Mouse (Mus musculus) kidney, embryonic 16.5 days (tissue): ENCODE results near the gene Becn1. TPM values are rescaled to one million over a fixed set of nuclear protein-coding genes. Genes with fewer than 3 reads are reported as not detected.

Source experiments
- ATAC-seq: fragments of 200-750 bp; cut with Nextera tagmentation; 2 replicates; pipeline ENCODE4 v1.8.0; 2017; ENCODE audit warnings: moderate TSS enrichment; ENCODE audit not compliant: low FRiP score, low TSS enrichment
- H3K27ac ChIP-seq: fragments of 300-500 bp; sonication (generic); 2 replicates; pipeline ENCODE4 v1.5.1; 2014; ENCODE audit warnings: low read length
- H3K27me3 ChIP-seq: fragments of 300-500 bp; sonication (generic); 2 replicates; pipeline ENCODE4 v1.6.1; 2014; ENCODE audit warnings: low read length, control low read depth, mixed read lengths; ENCODE audit not compliant: insufficient read depth
- H3K36me3 ChIP-seq: fragments of 300-500 bp; sonication (generic); 2 replicates; pipeline ENCODE4 v1.6.1; 2014; ENCODE audit warnings: low read length, control low read depth, mixed read lengths; ENCODE audit not compliant: insufficient read depth
- H3K4me1 ChIP-seq: fragments of 300-500 bp; sonication (generic); 2 replicates; pipeline ENCODE4 v1.6.1; 2014; ENCODE audit warnings: low read length, control low read depth, mixed read lengths; ENCODE audit not compliant: insufficient read depth
- H3K4me2 ChIP-seq: fragments of 300-500 bp; sonication (generic); replicated peaks from 2 replicates; pipeline ENCODE4 v1.6.1; 2014; ENCODE audit warnings: low read depth, low read length
- H3K4me3 ChIP-seq: fragments of 300-500 bp; sonication (generic); 2 replicates; pipeline ENCODE4 v1.5.1; 2014; ENCODE audit warnings: mild to moderate bottlenecking, low read length
- H3K9ac ChIP-seq: fragments of 300-500 bp; sonication (generic); replicated peaks from 2 replicates; pipeline ENCODE4 v1.6.1; 2014; ENCODE audit warnings: low read length
- H3K9me3 ChIP-seq: fragments of 300-500 bp; sonication (generic); 2 replicates; pipeline ENCODE4 v1.6.1; 2016; ENCODE audit warnings: low read length, control low read depth
- WGBS: fragments of 180-500 bp; shearing (Covaris S2); extraction: QIAGEN DNeasy Blood & Tissue Kit; methylation state at CpG from one replicate; pipeline ENCODE4 v1.1.7; 2014; 5-methylcytosine and 5-hydroxymethylcytosine counted together
- polyA plus RNA-seq: library from polyadenylated mRNA; unstranded; fragments of >200 nt; fragmentation: Nextera tagmentation; extraction: Ambion mirVana; gene quantifications from 2 replicates; pipeline ENCODE4 v1.2.1, GENCODE M21; 2015

Becn1 gene
- polyA plus RNA-seq, 1 experiment from 2014 or later: 188 TPM

- WGBS: 85% methylated on average over 6 of the region's 6 CpGs
- Histone ChIP-seq H3K36me3 (no peaks in the 10 kb centered on the region), H3K4me3 (peak overlapping the region; percentile 80), H3K9ac (peak overlapping the region; percentile 93), H3K27me3 (no peaks in the 10 kb centered on the region), H3K4me2 (peak overlapping the region; percentile 95), H3K9me3 (no peaks in the 10 kb centered on the region), H3K27ac (peak overlapping the region; percentile 91), H3K4me1 (peaks cover 46% of the 10 kb centered on the region)
- ATAC-seq: no peak
Measured at GRCm38 (mm10) chr11:101247521-101248030, 54.5 kb downstream of the Becn1 start.

GRCm38 (mm10) chr11:101246702-101247012 is 55.4 kb downstream of the Becn1 start:
- Histone ChIP-seq H3K4me3 (peak overlapping the region; percentile 80), H3K4me1 (peaks cover 41% of the 10 kb centered on the region), H3K4me2 (peak overlapping the region; percentile 95), H3K36me3 (no peaks in the 10 kb centered on the region), H3K9me3 (no peaks in the 10 kb centered on the region), H3K27me3 (no peaks in the 10 kb centered on the region), H3K9ac (peak overlapping the region; percentile 93), H3K27ac (peak overlapping the region; percentile 91)
- ATAC-seq: no peak; the same call in 1 of the 2 replicates
- WGBS: 6% methylated on average over 7 of the region's 7 CpGs

DNA sequence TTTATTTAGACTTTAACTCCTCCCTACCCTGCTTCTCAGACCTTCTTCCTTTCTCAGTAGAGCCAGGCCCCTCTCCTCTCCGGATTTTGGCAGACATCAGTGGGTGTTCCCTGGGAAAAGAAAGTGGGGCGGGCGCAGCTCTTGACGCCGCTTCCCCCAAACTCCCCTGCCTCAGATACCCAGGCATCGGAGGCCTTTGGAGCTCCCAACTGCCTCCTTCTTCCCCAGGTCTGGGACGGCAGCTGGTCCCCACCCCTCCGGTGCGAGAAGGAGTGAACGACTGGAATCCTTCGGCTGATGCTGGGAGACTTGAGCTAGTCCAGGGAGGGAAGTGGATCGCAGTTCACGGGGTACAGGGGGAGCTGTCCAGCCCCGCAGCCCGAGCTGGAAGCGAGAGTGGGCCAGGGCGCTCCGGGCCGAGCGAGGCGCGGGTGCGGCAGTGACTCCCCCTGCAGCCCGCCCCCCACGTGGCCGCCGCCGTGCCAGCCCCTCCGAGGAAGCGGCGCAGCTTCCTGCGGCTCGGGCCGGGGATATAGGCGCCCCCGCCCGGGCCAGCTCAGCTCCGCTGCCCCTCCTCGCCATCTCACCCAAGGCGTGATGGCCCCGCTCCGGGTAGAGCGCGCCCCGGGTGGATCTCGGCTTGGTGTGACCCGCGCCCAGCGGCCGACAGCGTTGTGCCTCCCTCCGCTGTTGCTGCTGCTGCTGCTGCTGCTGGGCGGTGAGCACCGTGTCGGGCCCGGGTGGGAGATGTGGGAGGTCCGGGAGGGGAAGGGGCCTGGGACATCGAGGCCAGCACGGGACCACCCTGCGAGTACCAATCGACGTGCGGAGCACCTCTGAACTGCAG is 56.0 kb downstream of the Becn1 start, which contains the start of gene Ramp2:
Gene Ramp2 (plus strand): TSS at position 174 of the 847 bp plus-strand sequence.
- Histone ChIP-seq H3K4me3 (peak within 1 kb of the TSS; percentile 80), H3K9me3 (no peaks in the 10 kb centered on the region), H3K36me3 (no peaks in the 10 kb centered on the region), H3K27ac (peak within 1 kb of the TSS; percentile 91), H3K4me1 (peaks cover 39% of the 10 kb centered on the region), H3K27me3 (no peaks in the 10 kb centered on the region), H3K9ac (peak within 1 kb of the TSS; percentile 93), H3K4me2 (peak within 1 kb of the TSS; percentile 95)
- peak; percentile 75 for ATAC-seq
- under 1% methylated on average over 46 of the region's 63 CpGs for WGBS

- ATAC-seq: no peak
- 15% methylated on average over 4 of the region's 4 CpGs for WGBS
- peak overlapping the region; percentile 80; the same call in 1 of the 2 replicates for H3K4me3 ChIP-seq
- peaks cover 39% of the 10 kb centered on the region for H3K4me1 ChIP-seq
- H3K27me3 ChIP-seq: no peaks in the 10 kb centered on the region
- peak overlapping the region; percentile 95 for H3K4me2 ChIP-seq
- H3K27ac ChIP-seq: peak overlapping the region; percentile 91
- no peaks in the 10 kb centered on the region for H3K36me3 ChIP-seq
- H3K9me3 ChIP-seq: no peaks in the 10 kb centered on the region
- H3K9ac ChIP-seq: peak overlapping the region; percentile 53
Measured at GRCm38 (mm10) chr11:101245071-101245470, 57.0 kb downstream of the Becn1 start.

DNA sequence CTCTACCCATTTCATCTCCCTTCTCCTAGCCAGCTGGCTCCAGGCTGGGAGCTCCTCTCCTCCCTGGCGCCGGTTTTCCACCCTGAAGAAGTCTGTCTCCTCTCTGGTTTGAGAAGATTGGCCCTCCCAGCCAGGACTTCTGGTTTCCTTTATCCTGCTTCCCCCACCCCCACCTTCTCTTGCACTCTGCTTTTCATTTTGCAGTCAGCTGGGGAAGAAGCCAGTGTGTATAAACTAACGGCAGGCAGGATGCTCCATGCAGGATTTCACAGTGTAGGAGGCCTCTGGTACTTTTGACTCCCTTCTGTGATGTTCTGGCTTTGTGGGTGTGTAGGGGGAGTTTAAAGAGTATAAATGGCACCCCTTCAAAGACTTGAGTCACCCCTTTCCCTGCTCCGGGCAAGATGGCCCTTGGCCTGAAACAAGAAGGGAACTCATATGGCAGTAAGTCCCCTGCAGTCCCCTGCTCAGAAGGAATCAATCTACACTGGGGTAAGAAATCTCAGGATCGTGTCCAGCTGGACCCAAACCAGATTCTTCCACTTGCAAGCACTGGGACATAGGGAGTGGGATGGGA is 63.9 kb downstream of the Becn1 start:
- no peaks in the 10 kb centered on the region for H3K36me3 ChIP-seq
- peaks cover 4% of the 10 kb centered on the region; the same call in 1 of the 2 replicates for H3K4me1 ChIP-seq
- H3K27ac ChIP-seq: peak overlapping the region; percentile 60; the same call in 1 of the 2 replicates
- peak; percentile 54; the same call in 1 of the 2 replicates for ATAC-seq
- H3K4me3 ChIP-seq: no peak overlapping the region
- H3K4me2 ChIP-seq: no peak overlapping the region
- H3K27me3 ChIP-seq: no peaks in the 10 kb centered on the region
- no peaks in the 10 kb centered on the region for H3K9me3 ChIP-seq
- 39% methylated on average over 5 of the region's 5 CpGs for WGBS
- H3K9ac ChIP-seq: no peak overlapping the region

GRCm38 (mm10) chr11:101236782-101237181 is 65.3 kb downstream of the Becn1 start:
- WGBS: 85% methylated on average over 5 of the region's 5 CpGs
- H3K4me1 ChIP-seq: peaks cover 14% of the 10 kb centered on the region
- no peak overlapping the region for H3K9ac ChIP-seq
- no peak overlapping the region for H3K4me3 ChIP-seq
- H3K9me3 ChIP-seq: no peaks in the 10 kb centered on the region
- H3K4me2 ChIP-seq: no peak overlapping the region
- no peak for ATAC-seq
- no peaks in the 10 kb centered on the region for H3K36me3 ChIP-seq
- no peaks in the 10 kb centered on the region for H3K27me3 ChIP-seq
- H3K27ac ChIP-seq: no peak overlapping the region

Other genes with a start within 250 kb of the Becn1 start
- 18.6 and 23.0 TPM in 2 replicates for gene Naglu, start 232.3 kb downstream of the Becn1 start, polyA plus RNA-seq
- 0.77 TPM in 1 of 2 replicates, not detected in the other for gene Hsd17b1, start 223.9 kb downstream of the Becn1 start, polyA plus RNA-seq
- gene Coasy, start 219.7 kb downstream of the Becn1 start, polyA plus RNA-seq: 54.3 and 57.9 TPM in 2 replicates
- gene Mlx, start 215.0 kb downstream of the Becn1 start, polyA plus RNA-seq: 51.9 and 58.9 TPM in 2 replicates
- gene Psmc3ip, start 206.8 kb downstream of the Becn1 start, polyA plus RNA-seq: 40.0 and 40.1 TPM in 2 replicates
- 21.9 and 23.2 TPM in 2 replicates for gene Retreg3, start 182.4 kb downstream of the Becn1 start, polyA plus RNA-seq
- 98.1 and 98.2 TPM in 2 replicates for gene Tubg1, start 182.3 kb downstream of the Becn1 start, polyA plus RNA-seq
- 4.2 and 4.5 TPM in 2 replicates for gene Tubg2, start 146.4 kb downstream of the Becn1 start, polyA plus RNA-seq
- 2.2 TPM in 2 replicates for gene Cntnap1, start 131.8 kb downstream of the Becn1 start, polyA plus RNA-seq
- 18.7 and 19.2 TPM in 2 replicates for gene Plekhh3, start 130.9 kb downstream of the Becn1 start, polyA plus RNA-seq
- 0.50 and 0.76 TPM in 2 replicates for gene Ccr10, start 126.8 kb downstream of the Becn1 start, polyA plus RNA-seq
- gene Ezh1, start 75.8 kb downstream of the Becn1 start, polyA plus RNA-seq: 25.1 and 29.5 TPM in 2 replicates
- 246 and 270 TPM in 2 replicates for gene Ramp2, start 56.3 kb downstream of the Becn1 start, polyA plus RNA-seq
- 154 TPM in 2 replicates for gene Vps25, start 48.6 kb downstream of the Becn1 start, polyA plus RNA-seq
- gene Wnk4, start 41.7 kb downstream of the Becn1 start, polyA plus RNA-seq: 30.5 and 39.5 TPM in 2 replicates
- 1.7 and 3.2 TPM in 2 replicates for gene Cntd1, start 23.3 kb downstream of the Becn1 start, polyA plus RNA-seq
- gene Coa3, start 23.2 kb downstream of the Becn1 start, polyA plus RNA-seq: 197 and 200 TPM in 2 replicates
- 142 and 148 TPM in 2 replicates for gene Psme3, start 13.9 kb upstream of the Becn1 start, polyA plus RNA-seq
- 1.7 and 2.0 TPM in 2 replicates for gene Aoc2, start 22.8 kb upstream of the Becn1 start, polyA plus RNA-seq
- 0.86 and 1.3 TPM in 2 replicates for gene Aoc3, start 28.3 kb upstream of the Becn1 start, polyA plus RNA-seq
- 2.8 and 3.6 TPM in 2 replicates for gene G6pc, start 65.3 kb upstream of the Becn1 start, polyA plus RNA-seq
- gene Aarsd1, start 115.3 kb upstream of the Becn1 start, polyA plus RNA-seq: 79.2 and 84.1 TPM in 2 replicates
- gene Gm27029, start 122.5 kb upstream of the Becn1 start, polyA plus RNA-seq: 10.0 and 16.9 TPM in 2 replicates
- gene Rundc1, start 122.8 kb upstream of the Becn1 start, polyA plus RNA-seq: 22.8 and 23.8 TPM in 2 replicates
- 10.1 and 10.9 TPM in 2 replicates for gene Ptges3l, start 123.0 kb upstream of the Becn1 start, polyA plus RNA-seq
- 267 and 290 TPM in 2 replicates for gene Rpl27, start 140.0 kb upstream of the Becn1 start, polyA plus RNA-seq
- 17.9 and 18.6 TPM in 2 replicates for gene Ifi35, start 146.1 kb upstream of the Becn1 start, polyA plus RNA-seq
- 10.9 and 11.3 TPM in 2 replicates for gene Rnd2, start 162.7 kb upstream of the Becn1 start, polyA plus RNA-seq
- gene Vat1, start 163.9 kb upstream of the Becn1 start, polyA plus RNA-seq: 36.5 and 39.3 TPM in 2 replicates
- gene Brca1, start 249.7 kb upstream of the Becn1 start, polyA plus RNA-seq: 12.5 and 14.9 TPM in 2 replicates
- gene Nbr1, start 249.9 kb upstream of the Becn1 start, polyA plus RNA-seq: 84.7 and 90.0 TPM in 2 replicates